Mouse (Mus musculus): Measurements from ENCODE around the gene Setd7. TPM values are rescaled to one million over a fixed set of nuclear protein-coding genes. Genes with fewer than 3 reads are reported as not detected.
A peak's percentile ranks its signal among the peaks of the same experiment; 100 is the strongest.

Gene Setd7
- total RNA-seq, 4 experiments from 2014 or later, result 108 to 152 (median 132) TPM

- DNase-seq (ENCODE audit: low spot score in 2 of 2), result peak; percentile 72 to 79
These were observed 857 bp downstream of the Setd7 start for GRCm38 (mm10) chr3:51559594-51560450.

- DNase-seq (ENCODE audit: low spot score in 2 of 2), result no peak
These were observed 5.1 kb downstream of the Setd7 start for GRCm38 (mm10) chr3:51555583-51555982.

- no peak for DNase-seq (ENCODE audit: low spot score in 2 of 2)
These were observed 5.8 kb downstream of the Setd7 start for GRCm38 (mm10) chr3:51554836-51555235.

GRCm38 (mm10) chr3:51554067-51554466 is 6.6 kb downstream of the Setd7 start:
- no peak for DNase-seq (ENCODE audit: low spot score in 2 of 2)

GRCm38 (mm10) chr3:51553497-51553875 is 7.2 kb downstream of the Setd7 start:
- peak; percentile 44 to 48 for DNase-seq (ENCODE audit: low spot score in 2 of 2)

GRCm38 (mm10) chr3:51552841-51553496 is 7.7 kb downstream of the Setd7 start:
- DNase-seq (ENCODE audit: low spot score in 2 of 2), result no peak

GRCm38 (mm10) chr3:51552197-51552596 is 8.5 kb downstream of the Setd7 start:
- no peak for DNase-seq (ENCODE audit: low spot score in 2 of 2)

GRCm38 (mm10) chr3:51548987-51549579 is 11.6 kb downstream of the Setd7 start:
- peak in 1 of 2 experiments; percentile 49 for DNase-seq (ENCODE audit: low spot score in 2 of 2)

GRCm38 (mm10) chr3:51547577-51547976 is 13.1 kb downstream of the Setd7 start:
- DNase-seq (ENCODE audit: low spot score in 2 of 2), result no peak

- no peak for DNase-seq (ENCODE audit: low spot score in 2 of 2)
These were observed 16.1 kb downstream of the Setd7 start for GRCm38 (mm10) chr3:51544442-51545128.

- no peak for DNase-seq (ENCODE audit: low spot score in 2 of 2)
These were observed 20.0 kb downstream of the Setd7 start for GRCm38 (mm10) chr3:51540659-51541058.

GRCm38 (mm10) chr3:51539567-51540408 is 20.9 kb downstream of the Setd7 start:
- peak in 1 of 2 experiments; percentile 58 for DNase-seq (ENCODE audit: low spot score in 2 of 2)

- no peak for DNase-seq (ENCODE audit: low spot score in 2 of 2)
These were observed 26.7 kb downstream of the Setd7 start for GRCm38 (mm10) chr3:51534013-51534412.

GRCm38 (mm10) chr3:51533573-51533972 is 27.1 kb downstream of the Setd7 start:
- no peak for DNase-seq (ENCODE audit: low spot score in 2 of 2)

- no peak for DNase-seq (ENCODE audit: low spot score in 2 of 2)
These were observed 28.4 kb downstream of the Setd7 start for GRCm38 (mm10) chr3:51532282-51532620.

- peak in 1 of 2 experiments; percentile 68 for DNase-seq (ENCODE audit: low spot score in 2 of 2)
These were observed 29.0 kb downstream of the Setd7 start for GRCm38 (mm10) chr3:51531473-51532281.

GRCm38 (mm10) chr3:51526891-51527290 is 33.8 kb downstream of the Setd7 start:
- no peak for DNase-seq (ENCODE audit: low spot score in 2 of 2)

- no peak for DNase-seq (ENCODE audit: low spot score in 2 of 2)
These were observed 35.4 kb downstream of the Setd7 start for GRCm38 (mm10) chr3:51525186-51525785.

GRCm38 (mm10) chr3:51521262-51521661 is 39.4 kb downstream of the Setd7 start:
- DNase-seq (ENCODE audit: low spot score in 2 of 2), result no peak

GRCm38 (mm10) chr3:51518763-51519121 is 41.9 kb downstream of the Setd7 start:
- no peak for DNase-seq (ENCODE audit: low spot score in 2 of 2)

All from layer of hippocampus, adult 8-10 months (tissue).